Mouse (Mus musculus): ENCODE data around the gene Stx18. TPM values are rescaled to one million over a fixed set of nuclear protein-coding genes. Genes with fewer than 3 reads are reported as not detected.

Stx18 gene
- polyA plus RNA-seq, 1 experiment from 2014 or later, result 39.4 TPM

- Histone ChIP-seq H3K9ac (no peak overlapping the region), H3K36me3 (peaks cover 20% of the 10 kb centered on the region), H3K27me3 (no peaks in the 10 kb centered on the region), H3K27ac (replicated peaks) (peak overlapping the region; percentile 72), H3K4me3 (no peak overlapping the region), H3K4me2 (no peak overlapping the region), H3K9me3 (no peaks in the 10 kb centered on the region), H3K4me1 (replicated peaks) (peaks cover 29% of the 10 kb centered on the region; the same call in 1 of the 2 replicates)
- WGBS, result 65% methylated on average over 14 of the region's 14 CpGs
- ATAC-seq (ENCODE audit: low read depth), result peak; percentile 71
These were observed 67.6 kb downstream of the Stx18 start for GRCm38 (mm10) chr5:38106080-38106697.

- peaks cover 20% of the 10 kb centered on the region for H3K36me3 ChIP-seq
- H3K9me3 ChIP-seq, result no peaks in the 10 kb centered on the region
- H3K4me2 ChIP-seq, result no peak overlapping the region
- H3K9ac ChIP-seq, result no peak overlapping the region
- H3K27ac ChIP-seq (replicated peaks), result peak overlapping the region; percentile 49
- H3K4me1 ChIP-seq (replicated peaks), result peaks cover 29% of the 10 kb centered on the region; the same call in 1 of the 2 replicates
- ATAC-seq (ENCODE audit: low read depth), result peak; percentile 64; the same call in 1 of the 2 replicates
- WGBS, result 69% methylated on average over 10 of the region's 10 CpGs
- no peaks in the 10 kb centered on the region for H3K27me3 ChIP-seq
- H3K4me3 ChIP-seq, result no peak overlapping the region
These were observed 68.3 kb downstream of the Stx18 start for GRCm38 (mm10) chr5:38106807-38107206.

GRCm38 (mm10) chr5:38114526-38114925 lies 76.0 kb downstream of the Stx18 start:
- Histone ChIP-seq H3K36me3 (peaks cover 37% of the 10 kb centered on the region), H3K9ac (no peak overlapping the region), H3K27me3 (no peaks in the 10 kb centered on the region), H3K4me3 (no peak overlapping the region), H3K4me1 (replicated peaks) (no peaks in the 10 kb centered on the region), H3K4me2 (no peak overlapping the region), H3K9me3 (no peaks in the 10 kb centered on the region), H3K27ac (replicated peaks) (no peak overlapping the region)
- no peak for ATAC-seq (ENCODE audit: low read depth)
- WGBS, result 95% methylated on average over 2 of the region's 2 CpGs

- no peak for ATAC-seq (ENCODE audit: low read depth)
- WGBS, result 93% methylated on average over 1 of the region's 1 CpGs
These were observed 78.5 kb downstream of the Stx18 start for GRCm38 (mm10) chr5:38117056-38117455.

GRCm38 (mm10) chr5:38119268-38119667 lies 80.7 kb downstream of the Stx18 start:
- Histone ChIP-seq H3K9me3 (no peaks in the 10 kb centered on the region), H3K9ac (no peak overlapping the region), H3K27ac (replicated peaks) (no peak overlapping the region), H3K4me2 (no peak overlapping the region), H3K27me3 (no peaks in the 10 kb centered on the region), H3K36me3 (peaks cover 44% of the 10 kb centered on the region), H3K4me1 (replicated peaks) (no peaks in the 10 kb centered on the region), H3K4me3 (no peak overlapping the region)
- no peak for ATAC-seq (ENCODE audit: low read depth)
- 91% methylated on average over 5 of the region's 5 CpGs for WGBS

More at GRCm38 (mm10) chr5:38117056-38117455, 78.5 kb downstream of the Stx18 start:
- no peak overlapping the region for H3K27ac ChIP-seq (replicated peaks)
- H3K9ac ChIP-seq, result no peak overlapping the region
- H3K36me3 ChIP-seq, result peaks cover 34% of the 10 kb centered on the region
- no peaks in the 10 kb centered on the region for H3K27me3 ChIP-seq
- H3K4me2 ChIP-seq, result no peak overlapping the region
- no peaks in the 10 kb centered on the region for H3K4me1 ChIP-seq (replicated peaks)
- H3K4me3 ChIP-seq, result no peak overlapping the region
- H3K9me3 ChIP-seq, result no peaks in the 10 kb centered on the region

GRCm38 (mm10) chr5:38121699-38122098 lies 83.2 kb downstream of the Stx18 start:
- WGBS, result 77% methylated on average over 7 of the region's 7 CpGs

GRCm38 (mm10) chr5:38126519-38127306 lies 88.2 kb downstream of the Stx18 start:
- ATAC-seq (ENCODE audit: low read depth), result no peak
- Histone ChIP-seq H3K9ac (no peak overlapping the region), H3K36me3 (peaks cover 35% of the 10 kb centered on the region), H3K4me2 (no peak overlapping the region), H3K27ac (replicated peaks) (no peak overlapping the region), H3K4me1 (replicated peaks) (no peaks in the 10 kb centered on the region), H3K4me3 (no peak overlapping the region), H3K9me3 (no peaks in the 10 kb centered on the region), H3K27me3 (no peaks in the 10 kb centered on the region)
- 89% methylated on average over 13 of the region's 13 CpGs for WGBS

More at GRCm38 (mm10) chr5:38121699-38122098, 83.2 kb downstream of the Stx18 start:
- ATAC-seq (ENCODE audit: low read depth), result no peak
- H3K27ac ChIP-seq (replicated peaks), result no peak overlapping the region
- no peak overlapping the region for H3K4me3 ChIP-seq
- H3K4me1 ChIP-seq (replicated peaks), result no peaks in the 10 kb centered on the region
- no peak overlapping the region for H3K4me2 ChIP-seq
- H3K36me3 ChIP-seq, result peaks cover 31% of the 10 kb centered on the region
- H3K9me3 ChIP-seq, result no peaks in the 10 kb centered on the region
- H3K9ac ChIP-seq, result no peak overlapping the region
- H3K27me3 ChIP-seq, result no peaks in the 10 kb centered on the region

- Histone ChIP-seq H3K9me3 (no peaks in the 10 kb centered on the region), H3K4me2 (no peak overlapping the region), H3K4me3 (no peak overlapping the region), H3K36me3 (peaks cover 23% of the 10 kb centered on the region), H3K9ac (no peak overlapping the region), H3K27me3 (no peaks in the 10 kb centered on the region), H3K4me1 (replicated peaks) (no peaks in the 10 kb centered on the region), H3K27ac (replicated peaks) (no peak overlapping the region)
- 85% methylated on average over 2 of the region's 2 CpGs for WGBS
- no peak for ATAC-seq (ENCODE audit: low read depth)
These were observed 90.8 kb downstream of the Stx18 start for GRCm38 (mm10) chr5:38129339-38129738.

- no peak overlapping the region for H3K9ac ChIP-seq
- H3K4me2 ChIP-seq, result no peak overlapping the region
- no peaks in the 10 kb centered on the region for H3K27me3 ChIP-seq
- no peak overlapping the region for H3K4me3 ChIP-seq
- H3K9me3 ChIP-seq, result no peaks in the 10 kb centered on the region
- H3K27ac ChIP-seq (replicated peaks), result no peak overlapping the region
- no peaks in the 10 kb centered on the region for H3K4me1 ChIP-seq (replicated peaks)
- 95% methylated on average over 9 of the region's 9 CpGs for WGBS
- ATAC-seq (ENCODE audit: low read depth), result peak; percentile 34; the same call in 1 of the 2 replicates
- H3K36me3 ChIP-seq, result peaks cover 68% of the 10 kb centered on the region
These were observed 97.7 kb downstream of the Stx18 start for GRCm38 (mm10) chr5:38136247-38136646.

GRCm38 (mm10) chr5:38137163-38137562 lies 98.6 kb downstream of the Stx18 start:
- no peak overlapping the region for H3K4me2 ChIP-seq
- ATAC-seq (ENCODE audit: low read depth), result no peak
- no peaks in the 10 kb centered on the region for H3K4me1 ChIP-seq (replicated peaks)
- no peak overlapping the region; the same call in 1 of the 2 replicates for H3K27ac ChIP-seq (replicated peaks)
- no peaks in the 10 kb centered on the region for H3K9me3 ChIP-seq
- peaks cover 78% of the 10 kb centered on the region for H3K36me3 ChIP-seq
- H3K4me3 ChIP-seq, result no peak overlapping the region
- 89% methylated on average over 9 of the region's 9 CpGs for WGBS
- H3K9ac ChIP-seq, result no peak overlapping the region
- H3K27me3 ChIP-seq, result no peaks in the 10 kb centered on the region

GRCm38 (mm10) chr5:38140893-38141292 lies 102.4 kb downstream of the Stx18 start:
- H3K4me1 ChIP-seq (replicated peaks), result peaks cover 3% of the 10 kb centered on the region; the same call in 1 of the 2 replicates
- H3K27me3 ChIP-seq, result no peaks in the 10 kb centered on the region
- H3K36me3 ChIP-seq, result peaks cover 99% of the 10 kb centered on the region
- no peak overlapping the region for H3K4me2 ChIP-seq
- no peak for ATAC-seq (ENCODE audit: low read depth)
- no peaks in the 10 kb centered on the region for H3K9me3 ChIP-seq
- 88% methylated on average over 6 of the region's 6 CpGs for WGBS
- H3K27ac ChIP-seq (replicated peaks), result no peak overlapping the region
- no peak overlapping the region for H3K4me3 ChIP-seq
- H3K9ac ChIP-seq, result no peak overlapping the region

- Histone ChIP-seq H3K27ac (replicated peaks) (no peak overlapping the region), H3K4me1 (replicated peaks) (peaks cover 43% of the 10 kb centered on the region), H3K36me3 (peaks cover 98% of the 10 kb centered on the region), H3K9ac (no peak overlapping the region), H3K9me3 (no peaks in the 10 kb centered on the region), H3K4me2 (no peak overlapping the region), H3K4me3 (no peak overlapping the region), H3K27me3 (no peaks in the 10 kb centered on the region)
- ATAC-seq (ENCODE audit: low read depth), result no peak
- 84% methylated on average over 6 of the region's 6 CpGs for whole genome bisulfite sequencing
These were observed 108.0 kb downstream of the Stx18 start for GRCm38 (mm10) chr5:38146524-38146923.

All from neural tube, embryonic 13.5 days (tissue).